ENCODE assay signal across 12 mouse cellular contexts in the genomic region with DNA sequence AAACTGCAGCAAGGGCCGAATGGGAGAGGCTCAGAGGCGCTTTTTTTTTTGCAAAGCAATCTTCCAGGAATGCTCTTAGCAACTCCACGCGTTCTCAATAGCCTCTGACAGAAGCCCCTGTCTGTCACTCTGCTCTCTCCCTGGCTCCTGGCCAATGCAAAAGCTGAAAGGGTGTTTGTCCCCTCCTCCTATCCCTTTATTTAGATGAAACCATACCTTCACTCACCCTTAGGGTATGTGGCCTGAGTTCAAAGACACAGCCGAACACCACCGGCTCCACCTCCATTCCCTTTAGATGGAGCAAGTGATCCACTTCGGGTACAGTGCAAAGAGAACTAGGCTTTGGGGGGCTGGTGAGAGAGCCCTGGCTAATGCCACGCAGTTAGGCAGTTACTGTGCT.
DNase-seq lines count a peak whose midpoint lies in the region; ATAC-seq and TF ChIP-seq lines count a peak whose summit lies in the region.
"Had no signal": no experiment of that assay in that cellular context is flagged by ENCODE, and none has a peak within 500 bp of the region (broad histone marks: within the 10 kb centered on the region; RNA-seq: fewer than 3 reads in every experiment).

No protein-coding gene starts in this region.

- no peaks in the 10 kb centered on the region for H3K27me3 ChIP-seq in lung, embryonic 14.5 days (ENCODE audit: insufficient read depth, low read length)
- H3K27me3 ChIP-seq in embryonic facial prominence, embryonic 11.5 days (ENCODE audit: control insufficient read depth, insufficient read depth, low read length): no peaks in the 10 kb centered on the region
- no peaks in the 10 kb centered on the region for H3K27me3 ChIP-seq in forebrain, embryonic 13.5 days
- no peaks in the 10 kb centered on the region for H3K27me3 ChIP-seq in limb, embryonic 14.5 days (ENCODE audit: control insufficient read depth, insufficient read depth, low read length)
- H3K27me3 ChIP-seq: CH12.LX had no signal

- H3K27ac ChIP-seq in lung, embryonic 14.5 days (ENCODE audit: low read depth): no peak overlapping the region
- H3K27ac ChIP-seq in embryonic facial prominence, embryonic 11.5 days (replicated peaks; ENCODE audit: low read depth, low read length): no peak overlapping the region
- H3K27ac ChIP-seq in forebrain, embryonic 13.5 days: peak overlapping the region; percentile 77
- H3K27ac ChIP-seq in limb, embryonic 14.5 days (replicated peaks; ENCODE audit: low read depth, low read length): 0 out of 2 replicates have a peak overlapping the region, but pooled peaks have one; percentile 43

- TF ChIP-seq POLR2A in limb, embryonic 14.5 days (IDR thresholded peaks at IDR 0.05; ENCODE audit: borderline replicate concordance, extremely low read depth, insufficient read depth, insufficient read length): no peak

- H3K4me1 ChIP-seq in lung, embryonic 14.5 days (ENCODE audit: insufficient read depth): peaks cover 5% of the 10 kb centered on the region; the same call in 1 of the 2 replicates
- H3K4me1 ChIP-seq in embryonic facial prominence, embryonic 11.5 days (ENCODE audit: control insufficient read depth, insufficient read depth, low read length): no peaks in the 10 kb centered on the region
- H3K4me1 ChIP-seq in forebrain, embryonic 13.5 days: peaks cover 42% of the 10 kb centered on the region
- H3K4me1 ChIP-seq in limb, embryonic 14.5 days (ENCODE audit: control insufficient read depth, insufficient read depth, low read length): peaks cover 25% of the 10 kb centered on the region

- no peak overlapping the region for H3K4me3 ChIP-seq in lung, embryonic 14.5 days (ENCODE audit: low read depth, low read length)
- no peak overlapping the region for H3K4me3 ChIP-seq in embryonic facial prominence, embryonic 11.5 days (ENCODE audit: low read depth, low read length)
- H3K4me3 ChIP-seq in forebrain, embryonic 13.5 days: no peak overlapping the region
- H3K4me3 ChIP-seq in limb, embryonic 14.5 days (replicated peaks; ENCODE audit: low read length): no peak overlapping the region

- 20% methylated on average over 8 of the region's 8 CpGs for WGBS in lung, embryonic 14.5 days
- 28% methylated on average over 8 of the region's 8 CpGs for WGBS in embryonic facial prominence, embryonic 11.5 days
- 8% methylated on average over 8 of the region's 8 CpGs for WGBS in forebrain, embryonic 13.5 days
- WGBS in limb, embryonic 14.5 days: 14% methylated on average over 8 of the region's 8 CpGs

- TF ChIP-seq CTCF in lung, embryonic 14.5 days (IDR thresholded peaks at IDR 0.05; ENCODE audit: low read depth): no peak

- H3K9me3 ChIP-seq in lung, embryonic 14.5 days (ENCODE audit: low read depth, low read length): no peaks in the 10 kb centered on the region
- H3K9me3 ChIP-seq in embryonic facial prominence, embryonic 11.5 days (replicated peaks; ENCODE audit: control insufficient read depth, low read length): no peaks in the 10 kb centered on the region
- no peaks in the 10 kb centered on the region for H3K9me3 ChIP-seq in forebrain, embryonic 13.5 days (replicated peaks)
- H3K9me3 ChIP-seq in limb, embryonic 14.5 days (ENCODE audit: control insufficient read depth, low read length): no peaks in the 10 kb centered on the region

- no peaks in the 10 kb centered on the region for H3K36me3 ChIP-seq in lung, embryonic 14.5 days (ENCODE audit: insufficient read depth)
- no peaks in the 10 kb centered on the region for H3K36me3 ChIP-seq in embryonic facial prominence, embryonic 11.5 days (replicated peaks; ENCODE audit: control insufficient read depth, insufficient read depth, low read depth, low read length)
- no peaks in the 10 kb centered on the region for H3K36me3 ChIP-seq in forebrain, embryonic 13.5 days (ENCODE audit: poor library complexity, severe bottlenecking)
- H3K36me3 ChIP-seq in limb, embryonic 14.5 days (ENCODE audit: control insufficient read depth, insufficient read depth, low read length): no peaks in the 10 kb centered on the region

- ATAC-seq in lung, embryonic 14.5 days (ENCODE audit: insufficient read depth): 0 out of 2 replicates have a peak, but pooled peaks have one; percentile 22
- no peak for ATAC-seq in embryonic facial prominence, embryonic 11.5 days (replicated peaks; ENCODE audit: insufficient number of reproducible peaks, low FRiP score, low TSS enrichment, low read depth)
- ATAC-seq in forebrain, embryonic 13.5 days: peak; percentile 73
- no peak for ATAC-seq in limb, embryonic 14.5 days (ENCODE audit: low FRiP score, low read depth)

- no peak overlapping the region for H3K9ac ChIP-seq in lung, embryonic 14.5 days
- H3K9ac ChIP-seq in embryonic facial prominence, embryonic 11.5 days (replicated peaks; ENCODE audit: low read length): no peak overlapping the region
- 0 out of 2 replicates have a peak overlapping the region, but pooled peaks have one; percentile 1 for H3K9ac ChIP-seq in forebrain, embryonic 13.5 days
- no peak overlapping the region for H3K9ac ChIP-seq in limb, embryonic 14.5 days (ENCODE audit: low read depth, low read length, severe bottlenecking)

- no peak overlapping the region for H3K4me2 ChIP-seq in lung, embryonic 14.5 days
- no peak overlapping the region for H3K4me2 ChIP-seq in embryonic facial prominence, embryonic 11.5 days (ENCODE audit: low read depth, low read length)
- H3K4me2 ChIP-seq in forebrain, embryonic 13.5 days: peak overlapping the region; percentile 6
- H3K4me2 ChIP-seq in limb, embryonic 14.5 days (replicated peaks; ENCODE audit: low read depth, low read length, severe bottlenecking): 0 out of 2 replicates have a peak overlapping the region, but pooled peaks have one; percentile 10

- DNase-seq in lung, embryonic 14.5 days: peak; percentile 54
- no peak for DNase-seq in lung, adult 18-20 months
- DNase-seq in embryonic facial prominence, embryonic 11.5 days (ENCODE audit: low spot score): peak; percentile 65
- DNase-seq in limb, embryonic 14.5 days (ENCODE audit: low spot score): no peak
- DNase-seq in ovary, postnatal 10 days (ENCODE audit: low spot score): no peak
- DNase-seq in spleen, postnatal 4 days (ENCODE audit: low spot score in 2 of 2): no peak
- DNase-seq: cerebellum, adult 8-10 months; heart, adult 18-20 months; kidney, postnatal 10 days; lung, adult 2 months had no signal

Comparison
In these comparisons a context has a peak if more than half of its experiments do, and no peak if none do; other contexts are left out.
1. DNase-seq: peak in lung, embryonic 14.5 days (single experiment) and embryonic facial prominence, embryonic 11.5 days (single experiment); none in lung, adult 18-20 months (0 of 2), limb, embryonic 14.5 days (single experiment), ovary, postnatal 10 days (single experiment) and spleen, postnatal 4 days (0 of 2).
2. ATAC-seq: peak in lung, embryonic 14.5 days (single experiment) and forebrain, embryonic 13.5 days (single experiment); none in embryonic facial prominence, embryonic 11.5 days (single experiment) and limb, embryonic 14.5 days (single experiment).
3. H3K27ac ChIP-seq: peak in forebrain, embryonic 13.5 days (single experiment) and limb, embryonic 14.5 days (single experiment); none in lung, embryonic 14.5 days (single experiment) and embryonic facial prominence, embryonic 11.5 days (single experiment).
4. H3K4me2 ChIP-seq: peak in forebrain, embryonic 13.5 days (single experiment) and limb, embryonic 14.5 days (single experiment); none in lung, embryonic 14.5 days (single experiment) and embryonic facial prominence, embryonic 11.5 days (single experiment).